Mouse (Mus musculus) MEL (cell line): Measurements from ENCODE around the gene C1ql1.

Experiments
- CTCF ChIP-seq, 3 experiments: IDR thresholded peaks in 2 of 3; conservative IDR thresholded peaks in 1 of 3; 2 replicates each; pipeline ENCODE4 v1.5.1; 2011 to 2012; ENCODE audit warnings: low read length in 3 of 3, low read depth in 2 of 3, mild to moderate bottlenecking in 2 of 3, improper control_type of control experiment in 1 of 3, inconsistent platforms in 1 of 3, mixed read lengths in 1 of 3, moderate library complexity in 1 of 3; ENCODE audit not compliant: control insufficient read depth in 1 of 3, insufficient read depth in 1 of 3, poor library complexity in 1 of 3, severe bottlenecking in 1 of 3
- MAX ChIP-seq: IDR thresholded peaks from 2 replicates; pipeline ENCODE4 v1.6.1; 2011; ENCODE audit warnings: low read length, improper control_type of control experiment
- POLR2A ChIP-seq, 2 experiments: IDR thresholded peaks; 2 replicates each; pipeline ENCODE4 v1.6.1; 2011 to 2012; ENCODE audit warnings: low read length in 2 of 2, mild to moderate bottlenecking in 2 of 2, control low read depth in 1 of 2, improper control_type of control experiment in 1 of 2, low read depth in 1 of 2, moderate library complexity in 1 of 2; ENCODE audit not compliant: control insufficient read depth in 1 of 2, insufficient read depth in 1 of 2, poor library complexity in 1 of 2
- POLR2AphosphoS5 ChIP-seq: IDR thresholded peaks from 2 replicates; pipeline ENCODE4 v1.6.1; 2012; ENCODE audit warnings: low read depth, borderline replicate concordance, mild to moderate bottlenecking, inconsistent platforms, low read length, moderate library complexity, mixed read lengths
- ZNF384 ChIP-seq: IDR thresholded peaks from 2 replicates; pipeline ENCODE4 v1.6.1; 2012; ENCODE audit warnings: low read depth, mild to moderate bottlenecking, inconsistent platforms, low read length, improper control_type of control experiment

GRCm38 (mm10) chr11:102972326-102972725, 25.8 kb upstream of the C1ql1 start:
- TF ChIP-seq POLR2A (IDR thresholded peaks at IDR 0.05; ENCODE audit: control insufficient read depth in 1 of 2, insufficient read depth in 1 of 2, low read depth in 1 of 2, low read length in 2 of 2, poor library complexity in 1 of 2) (no peak), ZNF384 (no peak), POLR2AphosphoS5 (no peak), CTCF (IDR thresholded peaks at IDR 0.05 in 2 of 3, conservative IDR thresholded peaks at IDR 0.05 in 1 of 3; ENCODE audit: control insufficient read depth in 1 of 3, insufficient read depth in 1 of 3, low read depth in 2 of 3, low read length in 3 of 3, poor library complexity in 1 of 3, severe bottlenecking in 1 of 3) (no peak), MAX (no peak)
